Mouse (Mus musculus): ENCODE measurements around the gene Gm13539. TPM values are rescaled to one million over a fixed set of nuclear protein-coding genes. Genes with fewer than 3 reads are reported as not detected.

Gene Gm13539
- polyA plus RNA-seq, 1 experiment from 2014 or later: not detected

GRCm38 (mm10) chr2:25774640-25775039, 7.4 kb upstream of the Gm13539 start:
- H3K9me3 ChIP-seq (ENCODE audit: control insufficient read depth, low read length): no peaks in the 10 kb centered on the region
- WGBS: 81% methylated on average over 2 of the region's 2 CpGs
- ATAC-seq (ENCODE audit: low read depth): no peak

GRCm38 (mm10) chr2:25775991-25776390, 6.1 kb upstream of the Gm13539 start:
- H3K4me1 ChIP-seq (ENCODE audit: control insufficient read depth, insufficient read depth, low read length): no peaks in the 10 kb centered on the region
- H3K9ac ChIP-seq (replicated peaks; ENCODE audit: low read depth, low read length): no peak overlapping the region
- H3K27ac ChIP-seq (ENCODE audit: low read depth, low read length): no peak overlapping the region
- no peaks in the 10 kb centered on the region for H3K9me3 ChIP-seq (ENCODE audit: control insufficient read depth, low read length)
- H3K36me3 ChIP-seq (ENCODE audit: control insufficient read depth, insufficient read depth, low read length): no peaks in the 10 kb centered on the region
- WGBS: 82% methylated on average over 3 of the region's 3 CpGs
- no peak overlapping the region for H3K4me3 ChIP-seq (ENCODE audit: low read depth, low read length)
- no peak overlapping the region for H3K4me2 ChIP-seq (ENCODE audit: low read depth, low read length)
- no peak for ATAC-seq (ENCODE audit: low read depth)
- no peaks in the 10 kb centered on the region for H3K27me3 ChIP-seq (ENCODE audit: control insufficient read depth, insufficient read depth, low read length)

More at GRCm38 (mm10) chr2:25774640-25775039, 7.4 kb upstream of the Gm13539 start:
- H3K9ac ChIP-seq (replicated peaks; ENCODE audit: low read depth, low read length): no peak overlapping the region
- no peaks in the 10 kb centered on the region for H3K4me1 ChIP-seq (ENCODE audit: control insufficient read depth, insufficient read depth, low read length)
- H3K27me3 ChIP-seq (ENCODE audit: control insufficient read depth, insufficient read depth, low read length): no peaks in the 10 kb centered on the region
- H3K4me3 ChIP-seq (ENCODE audit: low read depth, low read length): no peak overlapping the region
- no peaks in the 10 kb centered on the region for H3K36me3 ChIP-seq (ENCODE audit: control insufficient read depth, insufficient read depth, low read length)
- H3K27ac ChIP-seq (ENCODE audit: low read depth, low read length): no peak overlapping the region
- no peak overlapping the region for H3K4me2 ChIP-seq (ENCODE audit: low read depth, low read length)

- H3K9ac ChIP-seq (replicated peaks; ENCODE audit: low read depth, low read length): no peak within 1 kb of the TSS
- ATAC-seq (ENCODE audit: low read depth): no peak
Measured at GRCm38 (mm10) chr2:25776717-25777116, 5.3 kb upstream of the Gm13539 start, which contains the start of gene Lcn11. Gene Lcn11 (plus strand): TSS chr2:25777017.

GRCm38 (mm10) chr2:25779076-25779475, 3.0 kb upstream of the Gm13539 start:
- H3K4me2 ChIP-seq (ENCODE audit: low read depth, low read length): no peak overlapping the region
- no peaks in the 10 kb centered on the region for H3K36me3 ChIP-seq (ENCODE audit: control insufficient read depth, insufficient read depth, low read length)
- no peak for ATAC-seq (ENCODE audit: low read depth)
- no peak overlapping the region for H3K27ac ChIP-seq (ENCODE audit: low read depth, low read length)
- H3K4me3 ChIP-seq (ENCODE audit: low read depth, low read length): no peak overlapping the region
- H3K4me1 ChIP-seq (ENCODE audit: control insufficient read depth, insufficient read depth, low read length): no peaks in the 10 kb centered on the region
- 94% methylated on average over 9 of the region's 9 CpGs for WGBS
- H3K27me3 ChIP-seq (ENCODE audit: control insufficient read depth, insufficient read depth, low read length): no peaks in the 10 kb centered on the region
- no peaks in the 10 kb centered on the region for H3K9me3 ChIP-seq (ENCODE audit: control insufficient read depth, low read length)
- H3K9ac ChIP-seq (replicated peaks; ENCODE audit: low read depth, low read length): no peak overlapping the region

More at GRCm38 (mm10) chr2:25776717-25777116, 5.3 kb upstream of the Gm13539 start, which contains the start of gene Lcn11:
- no peak within 1 kb of the TSS for H3K27ac ChIP-seq (ENCODE audit: low read depth, low read length)
- H3K27me3 ChIP-seq (ENCODE audit: control insufficient read depth, insufficient read depth, low read length): no peaks in the 10 kb centered on the region
- no peak within 1 kb of the TSS for H3K4me2 ChIP-seq (ENCODE audit: low read depth, low read length)
- H3K4me1 ChIP-seq (ENCODE audit: control insufficient read depth, insufficient read depth, low read length): no peaks in the 10 kb centered on the region
- H3K9me3 ChIP-seq (ENCODE audit: control insufficient read depth, low read length): no peaks in the 10 kb centered on the region
- no peak within 1 kb of the TSS for H3K4me3 ChIP-seq (ENCODE audit: low read depth, low read length)
- 91% methylated on average over 1 of the region's 1 CpGs for WGBS
- no peaks in the 10 kb centered on the region for H3K36me3 ChIP-seq (ENCODE audit: control insufficient read depth, insufficient read depth, low read length)

- Histone ChIP-seq H3K36me3 (ENCODE audit: control insufficient read depth, insufficient read depth, low read length) (no peaks in the 10 kb centered on the region), H3K4me2 (ENCODE audit: low read depth, low read length) (no peak overlapping the region), H3K4me1 (ENCODE audit: control insufficient read depth, insufficient read depth, low read length) (no peaks in the 10 kb centered on the region), H3K9ac (replicated peaks; ENCODE audit: low read depth, low read length) (no peak overlapping the region), H3K27me3 (ENCODE audit: control insufficient read depth, insufficient read depth, low read length) (no peaks in the 10 kb centered on the region), H3K4me3 (ENCODE audit: low read depth, low read length) (no peak overlapping the region), H3K9me3 (ENCODE audit: control insufficient read depth, low read length) (no peaks in the 10 kb centered on the region), H3K27ac (ENCODE audit: low read depth, low read length) (no peak overlapping the region)
- WGBS: 62% methylated on average over 4 of the region's 4 CpGs
- ATAC-seq (ENCODE audit: low read depth): no peak
Measured at GRCm38 (mm10) chr2:25780921-25781320, 1.1 kb upstream of the Gm13539 start.

GRCm38 (mm10) chr2:25785573-25786322, 3.7 kb downstream of the Gm13539 start:
- Histone ChIP-seq H3K4me1 (ENCODE audit: control insufficient read depth, insufficient read depth, low read length) (no peaks in the 10 kb centered on the region), H3K9ac (replicated peaks; ENCODE audit: low read depth, low read length) (no peak overlapping the region), H3K4me3 (ENCODE audit: low read depth, low read length) (no peak overlapping the region), H3K4me2 (ENCODE audit: low read depth, low read length) (no peak overlapping the region), H3K27ac (ENCODE audit: low read depth, low read length) (no peak overlapping the region), H3K27me3 (ENCODE audit: control insufficient read depth, insufficient read depth, low read length) (no peaks in the 10 kb centered on the region), H3K36me3 (ENCODE audit: control insufficient read depth, insufficient read depth, low read length) (no peaks in the 10 kb centered on the region), H3K9me3 (ENCODE audit: control insufficient read depth, low read length) (no peaks in the 10 kb centered on the region)
- WGBS: 74% methylated on average over 5 of the region's 5 CpGs
- no peak for ATAC-seq (ENCODE audit: low read depth)

DNA sequence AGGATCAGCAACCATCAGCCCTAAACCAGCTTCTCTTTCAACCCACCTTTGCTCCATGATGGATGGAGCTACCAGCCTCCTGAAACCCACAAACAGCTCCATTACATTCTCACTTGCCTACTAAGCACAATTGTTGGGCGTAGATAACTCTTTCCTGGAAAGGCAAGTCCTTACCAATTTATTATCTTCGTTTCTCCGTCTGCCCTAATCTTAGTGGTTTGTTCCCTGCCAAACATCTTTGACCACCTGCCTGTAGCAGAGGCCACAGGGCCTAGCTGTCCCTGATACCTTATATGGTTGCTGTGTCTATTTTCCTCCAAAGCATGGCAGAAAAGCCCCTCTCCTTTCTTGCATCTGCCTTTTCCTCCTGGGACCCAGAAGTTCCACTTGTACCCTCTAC, 7.0 kb downstream of the Gm13539 start:
- H3K4me1 ChIP-seq (ENCODE audit: control insufficient read depth, insufficient read depth, low read length): no peaks in the 10 kb centered on the region
- ATAC-seq (ENCODE audit: low read depth): no peak
- WGBS: 89% methylated on average over 3 of the region's 3 CpGs
- no peak overlapping the region for H3K9ac ChIP-seq (replicated peaks; ENCODE audit: low read depth, low read length)
- H3K4me2 ChIP-seq (ENCODE audit: low read depth, low read length): no peak overlapping the region
- H3K36me3 ChIP-seq (ENCODE audit: control insufficient read depth, insufficient read depth, low read length): no peaks in the 10 kb centered on the region
- H3K4me3 ChIP-seq (ENCODE audit: low read depth, low read length): no peak overlapping the region
- no peaks in the 10 kb centered on the region for H3K9me3 ChIP-seq (ENCODE audit: control insufficient read depth, low read length)
- H3K27me3 ChIP-seq (ENCODE audit: control insufficient read depth, insufficient read depth, low read length): no peaks in the 10 kb centered on the region
- no peak overlapping the region for H3K27ac ChIP-seq (ENCODE audit: low read depth, low read length)

GRCm38 (mm10) chr2:25797635-25798034, 15.6 kb downstream of the Gm13539 start:
- Histone ChIP-seq H3K27me3 (ENCODE audit: control insufficient read depth, insufficient read depth, low read length) (no peaks in the 10 kb centered on the region), H3K4me3 (ENCODE audit: low read depth, low read length) (no peak overlapping the region), H3K4me1 (ENCODE audit: control insufficient read depth, insufficient read depth, low read length) (no peaks in the 10 kb centered on the region), H3K9me3 (ENCODE audit: control insufficient read depth, low read length) (no peaks in the 10 kb centered on the region), H3K27ac (ENCODE audit: low read depth, low read length) (no peak overlapping the region), H3K9ac (replicated peaks; ENCODE audit: low read depth, low read length) (no peak overlapping the region), H3K36me3 (ENCODE audit: control insufficient read depth, insufficient read depth, low read length) (no peaks in the 10 kb centered on the region), H3K4me2 (ENCODE audit: low read depth, low read length) (no peak overlapping the region)
- no peak for ATAC-seq (ENCODE audit: low read depth)
- WGBS: 50% methylated on average over 2 of the region's 2 CpGs

DNA sequence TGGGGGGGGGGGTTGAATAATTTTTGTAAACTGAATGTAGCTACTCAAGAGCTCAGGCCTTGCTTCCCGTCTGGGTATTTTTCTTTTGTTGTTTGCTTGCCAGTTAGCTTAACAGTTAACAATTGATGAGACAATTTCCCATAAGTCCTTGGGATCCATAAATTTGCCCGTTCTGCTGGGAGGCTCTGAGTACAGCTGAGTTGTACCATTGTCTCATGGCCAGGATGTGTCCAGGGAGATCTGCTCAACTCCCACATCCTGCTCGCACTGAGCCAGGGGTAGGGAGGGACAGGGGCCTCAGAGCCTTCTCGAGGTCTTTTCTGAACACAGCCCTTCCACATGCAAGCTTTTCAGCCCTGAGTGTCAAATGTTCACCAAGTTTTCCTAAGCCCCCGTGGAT, 16.0 kb downstream of the Gm13539 start:
- no peak overlapping the region for H3K4me3 ChIP-seq (ENCODE audit: low read depth, low read length)
- no peak overlapping the region for H3K4me2 ChIP-seq (ENCODE audit: low read depth, low read length)
- H3K9ac ChIP-seq (replicated peaks; ENCODE audit: low read depth, low read length): no peak overlapping the region
- H3K36me3 ChIP-seq (ENCODE audit: control insufficient read depth, insufficient read depth, low read length): no peaks in the 10 kb centered on the region
- 38% methylated on average over 5 of the region's 5 CpGs for WGBS
- no peaks in the 10 kb centered on the region for H3K4me1 ChIP-seq (ENCODE audit: control insufficient read depth, insufficient read depth, low read length)
- H3K9me3 ChIP-seq (ENCODE audit: control insufficient read depth, low read length): no peaks in the 10 kb centered on the region
- no peaks in the 10 kb centered on the region for H3K27me3 ChIP-seq (ENCODE audit: control insufficient read depth, insufficient read depth, low read length)
- H3K27ac ChIP-seq (ENCODE audit: low read depth, low read length): no peak overlapping the region
- no peak for ATAC-seq (ENCODE audit: low read depth)
